Mouse (Mus musculus): ENCODE results near the gene Itgb1bp1. TPM values are rescaled to one million over a fixed set of nuclear protein-coding genes. Genes with fewer than 3 reads are reported as not detected.

The Itgb1bp1 gene
- total RNA-seq, 2 experiments from 2014 or later: 34.8 to 37.9 TPM

DNA sequence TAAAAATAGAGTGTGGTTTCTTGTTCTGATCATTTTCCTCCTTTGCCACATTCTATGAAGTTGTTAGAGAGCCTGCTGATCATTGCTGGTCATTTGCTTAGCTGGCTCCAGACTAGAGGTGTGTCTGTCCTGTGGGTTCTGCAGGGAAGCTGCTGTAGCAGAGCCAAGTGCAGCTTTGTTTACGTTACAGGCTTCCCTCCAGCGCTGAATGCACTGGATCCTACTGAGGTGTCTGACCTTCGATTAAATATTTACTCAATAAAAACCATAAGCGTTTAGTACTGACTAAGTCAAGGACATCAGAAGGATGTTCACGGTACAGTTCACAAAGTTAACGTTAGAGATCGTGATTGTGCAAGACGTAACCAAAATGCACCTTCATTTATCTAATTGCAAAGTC, 15.8 kb upstream of the Itgb1bp1 start:
- DNase-seq: no peak

DNA sequence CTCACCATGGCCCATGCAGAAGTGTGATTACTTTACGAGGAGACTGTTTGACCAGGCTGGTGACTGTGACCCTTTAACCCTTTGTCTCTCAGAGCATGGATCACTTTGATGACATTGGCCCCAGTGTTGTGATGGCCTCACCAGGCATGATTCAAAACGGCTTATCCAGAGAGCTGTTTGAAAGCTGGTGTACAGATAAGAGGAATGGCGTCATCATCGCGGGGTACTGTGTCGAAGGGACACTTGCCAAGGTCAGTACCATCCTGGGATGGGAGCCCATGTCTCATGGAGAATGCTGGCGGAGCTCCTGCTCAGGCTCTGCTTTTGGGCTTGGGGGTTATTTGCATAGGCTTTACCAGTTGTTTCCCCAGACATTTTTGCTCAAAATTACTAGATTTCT, 15.2 kb upstream of the Itgb1bp1 start:
- DNase-seq: no peak

DNA sequence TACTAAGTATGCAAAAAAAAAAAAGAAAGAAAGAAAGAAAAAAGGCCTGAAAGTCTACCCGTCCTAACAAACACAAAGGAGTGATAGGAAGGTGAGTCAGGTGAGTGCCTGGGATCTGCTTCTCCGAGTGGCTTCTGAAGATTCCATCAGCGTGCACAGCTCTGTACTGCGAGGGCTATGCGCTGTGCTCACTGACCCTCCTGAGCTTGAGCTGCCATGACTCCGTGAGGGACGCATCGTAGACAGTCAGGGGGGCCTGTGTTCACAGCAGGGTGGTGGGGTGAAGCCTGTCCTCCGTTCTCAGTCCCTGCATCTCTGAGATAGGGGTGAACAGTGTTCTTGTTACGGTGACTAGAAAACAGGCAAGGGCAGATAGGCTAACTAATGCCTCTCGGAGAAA, 12.8 kb upstream of the Itgb1bp1 start:
- DNase-seq: no peak

DNA sequence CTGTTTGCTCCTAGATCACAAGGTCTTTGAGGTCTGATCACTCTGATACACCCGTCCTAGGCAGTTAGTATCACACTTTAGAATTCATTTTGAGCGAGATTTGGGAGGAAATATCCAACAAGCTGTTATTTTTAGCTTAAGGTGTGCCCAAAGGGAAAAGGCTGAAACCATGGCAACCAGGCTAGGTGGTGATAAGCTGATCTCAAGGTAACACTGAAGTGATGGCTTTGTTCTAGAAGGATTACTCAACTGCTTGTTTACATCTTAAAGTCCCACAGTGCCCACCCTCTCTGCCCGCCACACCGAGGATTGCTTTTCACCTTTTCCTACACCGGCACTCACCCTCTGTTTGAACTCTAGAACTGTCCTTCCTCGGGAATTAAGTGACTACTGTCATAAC, 3.6 kb upstream of the Itgb1bp1 start:
- DNase-seq: no peak

DNA sequence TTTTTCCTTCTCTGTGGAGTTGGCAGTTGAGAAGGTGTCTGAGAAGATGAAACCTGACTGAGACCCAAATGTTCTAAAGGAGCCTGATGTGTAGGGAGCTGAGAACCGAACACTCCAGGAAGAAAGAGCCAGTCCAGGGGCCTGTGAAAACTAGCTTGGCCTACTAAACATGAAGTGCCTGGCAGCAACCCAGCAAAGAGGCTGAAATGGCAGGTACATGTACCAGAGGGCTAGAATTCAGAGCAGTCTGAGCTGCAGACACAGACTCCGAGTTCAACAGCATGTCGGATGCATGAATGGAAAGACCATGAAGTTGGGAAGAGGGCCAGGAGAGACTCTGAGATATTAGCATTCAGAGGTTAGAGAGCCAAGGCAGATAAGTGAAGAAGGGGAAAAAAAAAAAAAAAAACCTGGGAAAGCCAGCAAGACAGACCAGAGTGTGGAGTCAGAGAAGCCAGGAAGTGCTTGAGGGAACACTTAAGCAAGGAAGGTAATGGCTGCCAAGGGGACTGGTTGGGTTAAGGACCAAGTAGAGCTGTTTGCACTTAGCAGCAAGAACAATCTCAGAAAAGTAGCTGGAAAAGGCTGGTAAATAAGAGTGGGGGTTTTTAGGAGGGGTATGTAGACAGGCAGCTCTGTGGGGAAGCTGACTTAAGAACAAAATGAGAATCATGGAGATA, 2.8 kb upstream of the Itgb1bp1 start:
- DNase-seq: no peak

DNA sequence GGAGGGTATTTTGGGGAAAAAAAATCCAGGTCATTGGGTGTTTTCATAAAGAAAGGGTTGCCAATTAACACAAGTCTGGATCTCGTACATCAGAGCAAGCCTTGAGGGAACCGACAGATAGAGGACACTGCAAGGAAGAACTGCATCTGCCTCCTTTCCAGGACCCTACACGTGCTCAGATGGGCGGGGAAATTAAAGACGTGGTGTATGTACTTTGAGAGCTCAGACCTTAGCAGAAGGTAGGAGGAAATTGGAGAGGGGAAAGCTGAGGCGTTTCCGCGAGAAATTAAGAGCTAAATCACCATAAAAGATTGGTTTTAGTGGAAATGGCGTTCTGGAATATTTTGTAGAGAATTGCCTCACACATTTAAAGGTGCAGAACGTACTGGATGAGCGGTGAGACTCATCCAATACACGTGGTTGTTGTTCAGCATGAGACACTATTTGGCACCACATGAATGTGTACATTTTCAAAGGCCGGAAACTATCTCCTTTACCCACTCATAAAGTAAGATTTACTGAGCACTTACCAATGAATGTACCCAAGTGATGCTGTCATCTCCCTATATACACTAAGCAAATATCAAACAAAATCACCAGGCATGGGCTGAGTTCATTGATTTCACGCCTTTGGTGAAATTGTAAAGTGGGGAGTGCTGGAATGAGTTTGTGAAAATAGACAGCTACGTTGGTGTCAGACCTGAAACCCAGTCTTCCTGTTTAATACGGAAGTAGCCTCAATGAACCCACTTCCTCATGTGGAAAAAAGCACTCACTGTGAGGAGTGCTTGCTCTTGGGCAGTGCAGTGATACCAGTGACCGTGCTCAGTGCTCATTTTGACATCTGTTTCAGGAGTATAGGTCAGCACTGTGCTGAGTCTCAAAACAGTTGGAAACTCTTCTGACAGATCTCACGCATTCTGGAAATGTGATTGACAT, 897 bp upstream of the Itgb1bp1 start:
- DNase-seq: no peak

DNA sequence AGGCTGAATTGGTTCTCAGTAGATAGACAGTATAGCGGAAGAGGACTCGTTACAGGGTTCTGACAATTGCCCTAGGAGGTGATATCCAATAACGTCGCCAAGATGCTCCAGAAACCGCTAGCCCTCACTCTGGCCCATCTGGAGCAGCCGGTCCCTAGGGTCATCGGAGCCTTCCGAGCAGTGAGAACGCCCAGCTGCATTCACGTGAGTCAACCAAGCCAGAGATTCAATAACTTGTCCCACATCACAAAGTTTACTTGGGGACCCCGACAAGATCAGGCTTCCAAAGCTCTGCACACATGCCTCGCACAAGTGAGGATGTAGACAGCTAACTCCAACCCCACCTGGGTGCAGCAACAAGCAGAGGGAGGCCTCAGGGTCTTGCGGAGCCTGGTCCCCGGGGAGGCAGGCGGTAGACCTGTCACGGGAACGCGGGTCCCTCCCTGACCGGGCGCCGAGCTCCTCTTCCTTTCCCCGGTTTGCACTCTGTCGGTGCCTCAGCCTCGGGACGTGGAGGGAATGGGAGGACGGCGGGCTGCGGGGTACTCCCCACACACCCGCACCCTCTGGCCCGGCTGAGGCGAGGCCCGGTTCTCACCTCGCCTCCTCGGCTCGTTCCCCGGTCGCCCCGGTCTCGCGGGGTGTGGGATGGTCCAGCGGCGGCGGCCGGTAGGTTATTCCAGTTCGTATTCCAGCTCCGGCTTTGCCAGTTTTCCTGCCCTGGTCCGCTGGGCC, 409 bp downstream of the Itgb1bp1 start:
- no peak for DNase-seq

DNA sequence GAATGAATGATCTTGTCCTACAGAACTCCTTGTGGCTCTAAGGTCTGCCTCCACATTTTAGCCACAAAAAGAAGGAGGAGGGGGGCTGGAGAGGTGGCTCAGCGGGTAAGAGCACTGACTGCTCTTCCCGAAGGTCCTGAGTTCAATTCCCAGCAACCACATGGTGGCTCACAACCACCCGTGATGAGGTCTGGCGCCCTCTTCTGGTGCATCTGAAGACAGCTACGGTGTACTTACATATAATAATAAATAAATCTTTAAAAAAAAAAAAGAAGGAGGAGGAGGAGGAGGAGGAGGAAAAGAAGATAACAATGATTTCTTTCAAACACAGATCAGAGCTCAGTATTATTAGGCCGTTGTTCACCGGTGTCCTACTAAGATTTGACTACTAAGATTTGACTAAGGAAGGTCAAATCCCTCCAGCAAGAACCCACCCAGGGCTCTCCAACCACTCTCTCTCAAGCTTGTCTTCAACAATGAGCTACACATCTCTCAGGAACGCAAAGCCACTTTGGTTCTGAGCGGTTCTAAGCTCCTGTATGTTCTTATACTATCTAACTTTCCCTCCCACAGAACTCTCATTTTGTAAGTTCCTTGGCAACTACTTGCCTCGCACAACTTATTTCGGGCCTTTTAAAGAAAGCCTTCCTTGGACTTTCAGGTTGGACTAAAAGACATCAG, 1.2 kb downstream of the Itgb1bp1 start, which contains the start of gene Cpsf3:
TSS of gene Cpsf3 (plus strand) at position 631 of the 681 bp plus-strand sequence.
- DNase-seq: no peak

DNA sequence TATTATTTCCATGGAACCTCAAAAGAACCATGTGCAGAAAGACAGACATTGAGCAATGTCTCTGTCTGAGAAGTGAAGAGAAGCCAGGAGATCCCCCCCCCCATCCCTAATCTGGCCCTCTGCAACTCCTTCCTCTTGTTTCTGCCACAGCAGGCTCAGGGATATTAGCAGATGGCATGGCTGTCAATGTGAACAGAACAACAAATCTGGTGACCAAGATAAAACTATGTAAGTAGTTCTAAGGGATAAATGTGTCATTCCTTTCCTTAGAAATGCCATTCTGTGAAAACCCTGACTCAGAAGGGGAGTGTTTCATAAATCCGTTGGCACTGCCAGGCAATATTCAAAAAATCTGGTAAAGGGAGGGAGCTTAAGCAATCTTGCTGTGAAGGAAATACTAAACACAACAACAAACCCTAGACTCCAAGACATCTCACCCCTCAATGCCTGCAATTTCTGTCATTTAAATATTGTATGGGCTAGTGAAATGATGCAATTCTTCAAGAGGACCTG, 8.7 kb downstream of the Itgb1bp1 start:
- no peak for DNase-seq

DNA sequence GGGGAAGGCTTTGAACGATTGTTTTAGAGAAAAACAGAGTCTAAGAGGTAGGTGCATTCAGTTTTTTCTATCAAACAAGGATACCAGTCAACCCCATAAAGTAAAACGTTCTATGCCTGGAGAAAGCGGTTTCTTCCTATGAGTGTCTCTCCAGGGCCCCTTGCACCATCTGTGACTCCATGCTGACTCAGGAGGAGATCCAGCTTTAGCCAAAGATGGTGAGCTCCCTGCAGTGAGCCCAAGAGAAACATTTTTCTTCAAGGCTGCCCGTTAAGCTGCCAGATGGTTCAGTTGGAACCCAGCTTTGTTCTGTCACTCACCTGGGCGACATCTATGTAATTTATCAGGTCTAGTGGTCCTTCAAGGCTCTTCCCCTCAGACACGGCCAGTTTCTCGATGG, 11.6 kb downstream of the Itgb1bp1 start:
- no peak for DNase-seq

DNA sequence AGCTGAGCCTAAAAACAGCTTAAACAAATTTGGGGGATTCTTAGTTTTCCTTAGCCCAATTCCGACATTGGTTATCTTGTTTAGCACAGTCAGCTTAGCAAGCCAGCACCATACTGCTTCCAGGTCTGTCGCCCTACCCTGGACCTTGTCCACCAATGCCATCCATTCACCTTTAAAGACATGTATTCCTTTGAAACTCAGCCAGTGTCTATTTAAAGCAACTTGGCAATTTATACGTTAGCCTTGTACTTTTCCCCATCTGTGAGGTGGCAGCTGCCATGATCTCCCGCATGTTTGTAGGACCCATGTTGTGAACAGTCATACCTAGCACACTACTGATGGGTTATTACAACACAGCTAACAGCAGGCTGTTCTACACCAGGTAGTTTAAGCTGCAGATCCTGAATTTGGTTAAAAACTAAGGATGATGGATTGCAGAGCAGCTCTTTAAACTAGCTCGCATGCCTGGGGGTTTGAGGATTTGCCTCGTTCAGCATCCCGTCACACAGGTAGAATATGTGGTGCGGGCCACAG, 17.9 kb downstream of the Itgb1bp1 start:
- no peak for DNase-seq

DNA sequence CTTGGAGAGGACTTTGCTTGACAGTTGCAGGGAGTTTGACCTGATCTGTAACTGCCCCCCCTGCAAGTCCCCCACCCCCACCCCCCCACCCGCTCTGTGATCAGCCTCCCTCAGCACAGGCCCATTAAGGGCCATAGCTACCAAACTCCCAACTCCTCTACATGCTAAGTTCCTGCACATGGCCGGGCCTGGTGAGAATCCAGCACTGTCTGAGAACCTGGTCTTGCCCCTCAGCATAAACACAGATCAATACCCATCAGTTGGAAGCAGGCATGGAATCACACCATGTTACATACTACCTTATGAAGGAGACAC, 19.3 kb downstream of the Itgb1bp1 start:
- DNase-seq: no peak

DNA sequence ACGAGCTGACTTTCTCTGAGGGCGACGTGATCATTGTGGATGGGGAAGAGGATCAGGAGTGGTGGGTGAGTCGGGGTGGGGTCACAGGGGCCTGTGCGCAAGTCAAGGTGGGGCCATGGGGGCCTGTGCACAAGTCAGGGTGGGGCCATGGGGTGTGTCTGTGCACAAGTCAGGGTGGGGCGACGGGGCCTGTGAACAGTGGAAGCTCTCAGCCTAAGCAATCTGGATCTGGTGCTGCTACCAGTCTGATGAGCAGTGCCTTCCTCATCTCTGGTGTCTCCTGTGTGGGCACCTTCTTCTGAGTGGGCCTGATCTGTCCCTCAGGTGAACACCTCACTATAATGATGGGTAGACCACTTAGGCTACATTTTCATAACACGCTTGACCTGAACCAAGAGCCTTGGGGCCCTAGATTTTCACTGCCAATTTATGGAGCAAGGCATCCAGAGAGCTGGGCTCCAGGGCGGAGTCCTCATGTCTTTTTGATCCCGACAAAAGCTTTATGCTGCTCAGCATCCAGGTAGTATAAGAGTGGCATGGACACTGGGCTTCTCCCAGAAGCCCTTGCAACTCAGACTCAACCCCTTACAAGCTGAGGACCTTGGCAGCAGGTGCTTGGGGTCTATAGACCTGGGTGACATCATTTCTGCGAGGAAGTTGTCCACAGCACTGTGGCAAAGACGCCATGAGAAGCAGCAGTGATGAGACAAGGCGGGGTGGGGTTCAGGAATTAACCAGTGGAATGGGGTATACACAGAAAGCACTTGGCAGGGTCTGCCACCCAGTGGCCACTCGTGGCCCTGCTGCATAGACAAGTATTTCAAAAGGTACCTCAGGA, 19.9 kb downstream of the Itgb1bp1 start:
- DNase-seq: peak; percentile 25

DNA sequence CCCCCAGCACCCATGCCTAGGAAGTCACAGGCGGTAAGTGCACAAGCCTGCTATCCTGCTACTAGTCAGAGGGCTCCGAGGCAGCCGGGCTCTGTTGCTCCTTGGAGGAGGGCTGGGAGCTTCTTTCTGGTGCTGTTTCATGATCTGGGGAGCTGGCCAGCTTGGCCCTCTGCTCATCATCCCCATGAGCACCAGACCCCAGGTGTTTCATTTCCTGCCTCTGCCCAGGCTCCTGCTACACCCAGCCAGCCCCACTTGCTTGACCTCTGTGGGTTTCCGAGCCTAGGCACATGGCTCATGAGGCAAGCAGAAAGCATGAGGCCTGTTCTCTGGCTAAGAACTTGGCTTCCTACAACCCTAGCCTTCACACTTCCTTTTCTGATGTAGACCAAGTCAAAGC, 20.6 kb downstream of the Itgb1bp1 start:
- no peak for DNase-seq

DNA sequence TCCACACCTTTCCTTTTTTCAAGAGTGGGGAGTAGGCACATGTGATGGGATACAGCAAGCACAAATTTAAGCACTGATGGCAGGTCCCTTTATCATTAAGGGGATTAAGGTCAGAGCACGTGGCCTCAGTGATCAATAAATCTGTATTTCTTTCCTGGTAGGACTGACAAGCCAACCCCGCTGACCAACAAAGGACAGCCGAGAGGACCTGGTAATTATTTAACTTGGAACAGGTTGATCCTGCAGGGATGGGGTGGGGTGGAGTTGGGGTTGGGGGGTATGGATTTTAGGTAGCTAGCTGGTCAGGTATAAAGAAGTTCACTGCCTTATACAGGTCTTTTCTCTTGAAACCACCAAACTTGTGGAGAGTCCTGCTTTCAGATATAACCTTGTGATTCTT, 21.1 kb downstream of the Itgb1bp1 start:
- no peak for DNase-seq

DNA sequence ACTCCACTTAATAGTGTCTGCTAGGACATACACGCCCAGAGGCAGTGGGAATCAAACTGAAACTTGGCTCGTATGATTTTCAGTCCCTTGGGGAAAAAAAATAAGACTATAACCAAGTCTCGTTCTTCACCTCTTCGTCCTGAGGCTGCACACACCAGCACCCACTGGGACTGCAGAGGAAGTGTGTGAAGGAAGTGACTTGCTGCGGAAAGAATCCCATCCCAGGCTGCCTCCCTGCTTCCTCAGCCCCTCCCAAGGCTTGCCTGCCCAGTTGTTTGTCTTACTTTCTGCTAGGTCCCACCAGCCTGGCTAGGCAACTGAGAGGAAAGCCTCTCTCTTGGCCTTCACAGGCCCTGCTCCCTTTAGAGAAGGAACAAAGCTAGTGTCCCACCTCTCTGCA, 21.8 kb downstream of the Itgb1bp1 start:
- DNase-seq: peak; percentile 61

DNA sequence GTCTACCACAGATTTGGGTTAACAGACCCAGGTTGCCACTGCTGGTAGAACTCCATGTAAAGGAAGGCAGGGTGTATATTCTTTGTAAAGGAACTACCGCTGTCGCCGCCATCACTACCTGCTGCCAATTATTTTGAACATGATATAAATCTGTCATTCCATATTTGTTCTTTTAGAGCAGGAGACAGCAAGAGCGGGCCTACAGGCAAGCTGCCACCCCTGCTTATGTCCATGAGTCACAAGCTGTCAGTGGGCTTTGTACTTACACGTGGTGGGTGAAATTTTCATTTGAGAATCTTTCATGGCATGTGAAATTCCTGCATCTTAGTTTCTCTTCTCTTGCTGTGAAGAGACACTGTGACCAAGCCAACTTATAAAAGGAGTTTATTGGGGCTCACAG, 22.8 kb downstream of the Itgb1bp1 start:
- no peak for DNase-seq

DNA sequence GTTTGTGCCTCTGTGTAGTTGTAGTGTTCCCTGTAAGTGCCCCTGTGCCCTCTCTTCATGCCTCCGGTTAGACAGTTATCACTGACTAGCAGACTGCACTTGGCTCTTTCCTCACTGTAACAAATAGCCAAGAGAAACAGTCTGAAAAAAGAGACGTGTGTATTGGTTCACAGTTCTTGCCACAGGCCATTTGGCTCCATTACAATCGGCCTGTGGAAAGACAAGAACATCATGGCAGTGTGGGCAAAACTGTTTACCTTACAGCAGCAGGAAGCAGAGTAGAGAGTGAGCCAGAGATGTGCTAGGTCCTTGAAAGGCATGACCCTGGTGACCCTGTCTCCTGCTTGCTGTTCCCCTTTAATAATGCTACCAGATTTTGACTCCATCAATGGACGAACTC, 24.6 kb downstream of the Itgb1bp1 start:
- no peak for DNase-seq

DNA sequence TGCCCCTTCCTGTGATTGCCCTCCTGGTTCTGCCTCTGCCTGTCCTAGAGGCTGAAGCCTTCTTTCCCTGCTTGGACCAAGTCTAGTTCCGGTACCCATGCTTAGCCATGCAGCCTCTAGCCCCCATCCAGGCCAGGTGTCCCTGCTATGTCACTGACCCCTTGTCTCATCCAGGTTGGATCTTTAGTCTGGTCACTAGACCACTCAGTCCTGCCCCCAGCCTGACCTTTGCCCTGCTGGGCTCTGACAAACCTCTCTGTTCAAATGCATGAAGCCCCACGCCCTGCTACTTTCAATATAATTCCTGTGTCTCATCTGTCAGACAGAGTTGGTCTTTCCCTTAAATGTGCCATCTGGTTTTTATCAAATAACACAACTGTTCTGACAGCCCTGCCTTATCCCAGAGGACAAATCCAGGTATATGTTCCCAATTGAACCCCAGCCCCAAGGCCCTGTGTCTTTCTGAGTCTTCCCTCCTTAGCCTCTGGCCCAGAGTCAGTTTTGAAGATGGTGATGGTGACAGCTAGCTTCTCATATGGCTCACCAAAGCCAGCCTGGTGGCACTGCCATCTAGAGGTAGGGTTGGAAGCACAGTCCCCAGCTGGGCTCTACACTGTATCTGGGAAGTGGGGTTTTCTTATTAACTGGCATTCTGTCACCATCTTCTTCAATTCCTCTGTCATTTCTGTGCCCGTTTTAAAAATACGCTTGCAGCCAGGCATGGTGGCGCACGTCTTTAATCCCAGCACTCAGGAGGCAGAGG, 25.4 kb downstream of the Itgb1bp1 start:
- no peak for DNase-seq

DNA sequence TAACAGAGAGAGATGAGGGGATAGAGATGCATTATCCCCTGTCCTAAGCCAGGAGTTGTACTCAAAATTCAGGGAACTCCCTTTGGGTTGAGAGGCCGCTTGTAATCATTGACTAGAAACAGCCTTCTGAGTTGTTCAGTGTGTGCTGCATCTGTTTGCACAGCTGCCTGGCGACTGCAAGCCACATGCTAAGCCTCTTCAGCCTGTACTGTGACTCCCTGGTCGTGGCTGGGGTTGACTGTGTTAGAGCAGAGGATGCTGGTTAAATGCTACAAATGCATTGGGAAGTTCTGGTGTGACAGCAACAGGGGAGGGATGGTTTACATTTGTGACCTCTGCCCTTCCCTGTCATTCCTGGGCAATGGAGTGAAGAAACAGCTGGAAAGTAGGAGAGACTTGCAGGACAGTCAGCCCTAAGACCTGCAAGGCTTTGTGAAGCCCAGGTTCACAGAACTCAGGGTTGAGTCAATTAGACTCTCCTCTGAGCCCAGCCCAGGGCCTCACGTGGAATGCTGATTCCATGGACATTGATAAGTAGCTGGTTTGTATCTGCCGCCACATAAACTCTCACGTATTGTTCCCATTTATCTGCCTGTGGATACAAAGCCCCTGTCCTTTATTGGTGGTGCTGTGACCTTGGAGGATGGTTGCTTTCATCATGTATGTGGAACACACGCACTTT, 38.2 kb downstream of the Itgb1bp1 start:
- DNase-seq: no peak
